Mouse (Mus musculus) embryonic fibroblast, embryonic 13.5 days (primary cell): ENCODE data around the gene Gm20388.

Experiments
- CTCF ChIP-seq: IDR thresholded peaks from 2 replicates; pipeline ENCODE4 v1.5.1; 2011; ENCODE audit warnings: mild to moderate bottlenecking, control low read depth, low read length, moderate library complexity, borderline replicate concordance; ENCODE audit not compliant: insufficient read depth
- POLR2A ChIP-seq: IDR thresholded peaks from 2 replicates; pipeline ENCODE4 v1.6.1; 2011; ENCODE audit warnings: low read depth, mild to moderate bottlenecking, control low read depth, low read length, moderate library complexity

DNA sequence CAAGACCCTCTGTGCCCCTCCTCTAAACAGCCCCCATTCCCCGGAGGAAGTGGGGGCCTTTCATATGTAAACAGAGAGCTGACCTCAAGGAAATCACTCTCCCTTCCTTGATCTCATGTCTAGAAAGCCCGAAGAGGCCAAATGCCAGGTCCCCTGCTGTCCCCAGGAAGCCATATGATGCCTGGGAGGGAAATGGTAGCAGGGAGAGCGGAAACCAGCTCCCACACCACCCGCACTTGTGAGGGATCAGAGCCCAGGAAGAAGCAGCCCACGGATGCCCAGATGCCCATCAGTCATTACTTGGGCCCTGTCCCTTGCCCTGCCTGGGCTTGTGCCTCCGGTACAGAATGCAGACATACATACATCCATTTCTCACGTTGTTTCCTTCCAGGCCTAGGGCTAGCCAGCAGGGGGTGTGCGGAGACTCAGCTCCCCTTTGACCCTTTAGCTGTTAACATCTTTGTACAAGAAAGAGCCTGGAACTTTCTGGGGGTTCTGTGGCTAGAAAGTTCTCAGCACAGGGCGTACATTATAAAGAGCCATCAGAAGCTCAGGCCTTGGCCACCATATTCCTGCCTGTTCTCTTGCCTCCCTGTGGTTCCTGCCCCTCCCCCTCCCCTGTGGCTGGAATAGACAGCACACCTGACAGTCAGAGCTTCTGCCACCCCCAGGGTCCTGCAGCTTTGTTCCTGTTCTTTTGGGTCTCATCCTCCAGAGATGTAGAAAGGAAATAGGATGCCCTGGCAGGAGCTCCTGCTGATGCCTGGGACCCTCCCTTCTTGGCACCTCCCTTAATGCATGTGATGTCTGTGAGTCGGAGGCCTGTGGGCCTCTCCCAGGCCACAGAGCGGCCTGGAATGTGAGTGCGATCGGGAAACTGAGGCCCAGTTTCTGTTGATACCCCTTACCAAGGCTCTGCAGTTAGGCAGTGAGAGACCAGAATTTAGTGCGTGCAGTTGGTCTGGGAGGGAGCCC lies 497.9 kb downstream of the Gm20388 start:
- TF ChIP-seq CTCF, result no peak
- TF ChIP-seq POLR2A, result no peak
